Mouse (Mus musculus): ENCODE measurements around the gene Slc37a1.

- TF ChIP-seq CTCF (IDR thresholded peaks at IDR 0.05; ENCODE audit: borderline replicate concordance, extremely low read depth, insufficient read depth, insufficient read length): peak; percentile 50
- no peak for TF ChIP-seq POLR2A (IDR thresholded peaks at IDR 0.05; ENCODE audit: borderline replicate concordance, extremely low read depth, insufficient read depth, insufficient read length, poor library complexity, severe bottlenecking)
These were observed 43.8 kb upstream of the Slc37a1 start for GRCm38 (mm10) chr17:31242764-31243163.

Data from brain, embryonic 14.5 days (tissue).